Mouse (Mus musculus) cerebellum, adult 2 months (tissue): ENCODE measurements at regions not wholly inside any gene's neighbourhood (a gene's known extent, or its start where the extent isn't known, plus 50 kb on each side); places are given as distances from the start of the nearest gene placed in this dataset.

Experiments used
- DNase-seq, 2 experiments: peaks; one replicate each; pipeline ENCODE4 v3.0.0; 2021
- H3K27ac ChIP-seq: fragments of 200-500 bp; 2 replicates; pipeline ENCODE4 v1.5.1; 2012; ENCODE audit warnings: low read length, control low read depth, inconsistent platforms; ENCODE audit not compliant: insufficient read depth
- H3K27me3 ChIP-seq: fragments of 200-500 bp; 2 replicates; pipeline ENCODE4 v1.6.1; 2012; ENCODE audit warnings: inconsistent platforms, mild to moderate bottlenecking, low read length, moderate library complexity; ENCODE audit not compliant: control insufficient read depth, insufficient read depth
- H3K4me1 ChIP-seq: fragments of 200-500 bp; 2 replicates; pipeline ENCODE4 v1.6.1; 2011; ENCODE audit warnings: low read length; ENCODE audit not compliant: control insufficient read depth, insufficient read depth
- H3K4me3 ChIP-seq: fragments of 200-500 bp; replicated peaks from 2 replicates; pipeline ENCODE3; 2011; ENCODE audit warnings: mild to moderate bottlenecking, low read depth, low read length, control low read depth; ENCODE audit not compliant: insufficient read depth
- CTCF ChIP-seq: fragments of 200-500 bp; IDR thresholded peaks from 2 replicates; pipeline ENCODE4 v1.5.1; 2011; ENCODE audit warnings: low read depth, mild to moderate bottlenecking, control low read depth, low read length, moderate library complexity, borderline replicate concordance; ENCODE audit not compliant: insufficient read depth
- POLR2A ChIP-seq: fragments of 200-500 bp; IDR thresholded peaks from 2 replicates; pipeline ENCODE4 v1.6.1; 2011; ENCODE audit warnings: low read length, control low read depth, borderline replicate concordance; ENCODE audit not compliant: insufficient read depth
- whole genome bisulfite sequencing: fragments of 180-500 bp; shearing (Covaris S2); methylation state at CpG from one replicate; pipeline ENCODE4 v1.1.7; 2018; 5-methylcytosine and 5-hydroxymethylcytosine counted together

- H3K27ac ChIP-seq, result no peak overlapping the region
- TF ChIP-seq CTCF, result no peak
- 54% methylated on average over 2 of the region's 2 CpGs for WGBS
Measured at GRCm38 (mm10) chr13:81852309-81852978, 69.6 kb downstream of the Cetn3 start.

GRCm38 (mm10) chr13:81856072-81856471 is 73.2 kb downstream of the Cetn3 start:
- H3K27ac ChIP-seq, result no peak overlapping the region
- no peak overlapping the region for H3K4me3 ChIP-seq
- 36% methylated on average over 4 of the region's 4 CpGs for WGBS
- no peak for TF ChIP-seq POLR2A
- TF ChIP-seq CTCF, result no peak
- H3K27me3 ChIP-seq, result no peaks in the 10 kb centered on the region
- no peaks in the 10 kb centered on the region for H3K4me1 ChIP-seq
- DNase-seq, result no peak

More at GRCm38 (mm10) chr13:81852309-81852978, 69.6 kb downstream of the Cetn3 start:
- Histone ChIP-seq H3K4me1 (no peaks in the 10 kb centered on the region), H3K27me3 (no peaks in the 10 kb centered on the region), H3K4me3 (no peak overlapping the region)
- no peak for DNase-seq

- no peak overlapping the region for H3K27ac ChIP-seq
- H3K4me1 ChIP-seq, result no peaks in the 10 kb centered on the region
- no peaks in the 10 kb centered on the region for H3K27me3 ChIP-seq
- no peak overlapping the region for H3K4me3 ChIP-seq
- no peak for TF ChIP-seq POLR2A
- TF ChIP-seq CTCF, result no peak
- 60% methylated on average over 4 of the region's 4 CpGs for WGBS
- no peak for DNase-seq
Measured at GRCm38 (mm10) chr13:81860683-81861082, 77.8 kb downstream of the Cetn3 start.

GRCm38 (mm10) chr13:81861886-81862600 is 79.2 kb downstream of the Cetn3 start:
- H3K27me3 ChIP-seq, result no peaks in the 10 kb centered on the region
- DNase-seq, result no peak
- WGBS, result 87% methylated on average over 5 of the region's 5 CpGs
- H3K27ac ChIP-seq, result no peak overlapping the region
- no peak overlapping the region for H3K4me3 ChIP-seq
- TF ChIP-seq POLR2A, result no peak
- TF ChIP-seq CTCF, result no peak
- H3K4me1 ChIP-seq, result no peaks in the 10 kb centered on the region

- WGBS, result 47% methylated on average over 9 of the region's 9 CpGs
- no peak for TF ChIP-seq POLR2A
- TF ChIP-seq CTCF, result no peak
- H3K4me1 ChIP-seq, result no peaks in the 10 kb centered on the region
- no peak overlapping the region for H3K4me3 ChIP-seq
- no peaks in the 10 kb centered on the region for H3K27me3 ChIP-seq
- DNase-seq, result no peak
- no peak overlapping the region for H3K27ac ChIP-seq
Measured at GRCm38 (mm10) chr13:81871226-81871625, 88.3 kb downstream of the Cetn3 start.

- Histone ChIP-seq H3K4me3 (no peak overlapping the region), H3K27me3 (no peaks in the 10 kb centered on the region), H3K27ac (no peak overlapping the region), H3K4me1 (no peaks in the 10 kb centered on the region)
- WGBS, result 25% methylated on average over 6 of the region's 6 CpGs
- TF ChIP-seq CTCF, result no peak
- TF ChIP-seq POLR2A, result no peak
- no peak for DNase-seq
Measured at GRCm38 (mm10) chr13:81885879-81886278, 103.0 kb downstream of the Cetn3 start.

- no peak overlapping the region for H3K4me3 ChIP-seq
- 86% methylated on average over 4 of the region's 4 CpGs for WGBS
- no peaks in the 10 kb centered on the region for H3K27me3 ChIP-seq
- DNase-seq, result no peak
- H3K27ac ChIP-seq, result no peak overlapping the region
- no peaks in the 10 kb centered on the region for H3K4me1 ChIP-seq
- TF ChIP-seq CTCF (no peak), POLR2A (no peak)
Measured at GRCm38 (mm10) chr13:81930266-81930665, 147.4 kb downstream of the Cetn3 start.

- H3K27me3 ChIP-seq, result no peaks in the 10 kb centered on the region
- TF ChIP-seq CTCF (no peak), POLR2A (no peak)
- no peak overlapping the region for H3K4me3 ChIP-seq
- 91% methylated on average over 2 of the region's 2 CpGs for WGBS
- no peak for DNase-seq
- no peak overlapping the region for H3K27ac ChIP-seq
- no peaks in the 10 kb centered on the region for H3K4me1 ChIP-seq
Measured at GRCm38 (mm10) chr13:81931199-81931598, 148.3 kb downstream of the Cetn3 start.
